Mouse (Mus musculus): ENCODE measurements at regions not wholly inside any gene's neighbourhood (a gene's known extent, or its start where the extent isn't known, plus 50 kb on each side); places are given as distances from the start of the nearest gene placed in this dataset.

GRCm38 (mm10) chr15:31673038-31673437 is 71.4 kb downstream of the Fam173b start:
- ChIA-PET CTCF (interaction anchor here in 1 of 4 experiments (0.6 kb wide), 1 partner anchor 428 kb away, joined by 3 read pairs; no protein-coding TSS in a partner anchor), POLR2A (interaction anchor here in 1 of 4 experiments (2.1 kb wide), 1 partner anchor 71 kb away, joined by 5 read pairs; the partner anchor contains the start of genes Cct5 and Fam173b)

GRCm38 (mm10) chr15:31676771-31677191 is 75.1 kb downstream of the Fam173b start:
- ChIA-PET POLR2A (no interaction called here), CTCF (no interaction called here)

GRCm38 (mm10) chr15:31693109-31693508 is 91.5 kb downstream of the Fam173b start:
- CTCF ChIA-PET = no interaction called here
- POLR2A ChIA-PET = interaction anchor here in 1 of 4 experiments (0.6 kb wide), 1 partner anchor 174 kb away, joined by 4 read pairs; no protein-coding TSS in a partner anchor

GRCm38 (mm10) chr15:31694877-31695671 is 93.4 kb downstream of the Fam173b start:
- ChIA-PET POLR2A (interaction anchor here in 1 of 4 experiments (0.6 kb wide), 1 partner anchor 51 kb away, joined by 4 read pairs; no protein-coding TSS in a partner anchor), CTCF (interaction anchor here in 1 of 4 experiments (0.8 kb wide), 1 partner anchor 14 kb away, joined by 3 read pairs; no protein-coding TSS in a partner anchor)

GRCm38 (mm10) chr15:31703400-31703799 is 101.7 kb downstream of the Fam173b start:
- ChIA-PET POLR2A (no interaction called here), CTCF (no interaction called here)

GRCm38 (mm10) chr15:31707416-31707815 is 105.8 kb downstream of the Fam173b start:
- CTCF ChIA-PET = no interaction called here

GRCm38 (mm10) chr15:31721019-31721418 is 119.4 kb downstream of the Fam173b start:
- ChIA-PET POLR2A (no interaction called here), CTCF (interaction anchor here in 1 of 4 experiments (0.6 kb wide), 1 partner anchor 1373 kb away, joined by 4 read pairs; no protein-coding TSS in a partner anchor)

More at GRCm38 (mm10) chr15:31707416-31707815, 105.8 kb downstream of the Fam173b start:
- POLR2A ChIA-PET = no interaction called here

- ChIA-PET CTCF (no interaction called here), POLR2A (no interaction called here)
Measured at GRCm38 (mm10) chr15:31722429-31722828, 120.8 kb downstream of the Fam173b start.

GRCm38 (mm10) chr15:31724252-31724651 is 122.6 kb downstream of the Fam173b start:
- ChIA-PET POLR2A (no interaction called here), CTCF (no interaction called here)

GRCm38 (mm10) chr15:31729133-31729532 is 127.5 kb downstream of the Fam173b start:
- ChIA-PET POLR2A (no interaction called here), CTCF (no interaction called here)

- CTCF ChIA-PET = no interaction called here
- POLR2A ChIA-PET = no interaction called here
Measured at GRCm38 (mm10) chr15:31741686-31742085, 140.0 kb downstream of the Fam173b start.

GRCm38 (mm10) chr15:31744570-31744969 is 142.9 kb downstream of the Fam173b start:
- ChIA-PET POLR2A (no interaction called here), CTCF (no interaction called here)

- CTCF ChIA-PET = interaction anchor here in 1 of 4 experiments (0.6 kb wide), 1 partner anchor 344 kb away, joined by 9 read pairs; no protein-coding TSS in a partner anchor
- POLR2A ChIA-PET = no interaction called here
Measured at GRCm38 (mm10) chr15:31752632-31753031, 151.0 kb downstream of the Fam173b start.

- ChIA-PET POLR2A (interaction anchor here in 1 of 4 experiments (0.9 kb wide), 1 partner anchor 9 kb away, joined by 3 read pairs; no protein-coding TSS in a partner anchor), CTCF (interaction anchor here in 1 of 4 experiments (0.6 kb wide), 1 partner anchor 343 kb away, joined by 9 read pairs; no protein-coding TSS in a partner anchor)
Measured at GRCm38 (mm10) chr15:31753578-31754281, 152.1 kb downstream of the Fam173b start.

- ChIA-PET CTCF (no interaction called here), POLR2A (no interaction called here)
Measured at GRCm38 (mm10) chr15:31768959-31769844, 167.6 kb downstream of the Fam173b start.

- ChIA-PET CTCF (interaction anchor here in 1 of 4 experiments (0.7 kb wide), 1 partner anchor 120 kb away, joined by 3 read pairs; no protein-coding TSS in a partner anchor), POLR2A (no interaction called here)
Measured at GRCm38 (mm10) chr15:31783081-31783480, 181.4 kb downstream of the Fam173b start.

- CTCF ChIA-PET = interaction anchor here in 2 of 4 experiments (0.6 kb wide), 2 partner anchors 463 to 478 kb away, joined by 3 to 4 read pairs; no protein-coding TSS in a partner anchor
Measured at GRCm38 (mm10) chr15:31785022-31785421, 183.4 kb downstream of the Fam173b start.

GRCm38 (mm10) chr15:31798863-31799262 is 197.2 kb downstream of the Fam173b start:
- POLR2A ChIA-PET = interaction anchor here in 1 of 4 experiments (1.3 kb wide), 1 partner anchor 197 kb away, joined by 3 read pairs; the partner anchor contains the start of genes Cct5 and Fam173b
- CTCF ChIA-PET = no interaction called here

More at GRCm38 (mm10) chr15:31785022-31785421, 183.4 kb downstream of the Fam173b start:
- POLR2A ChIA-PET = no interaction called here

- ChIA-PET CTCF (no interaction called here), POLR2A (no interaction called here)
Measured at GRCm38 (mm10) chr15:31805522-31805921, 203.9 kb downstream of the Fam173b start.

Data from embryonic stem cell, embryonic (primary cell).